Mouse (Mus musculus): ENCODE measurements around the gene 6430628N08Rik. TPM values are rescaled to one million over a fixed set of nuclear protein-coding genes. Genes with fewer than 3 reads are reported as not detected.
A peak's percentile ranks its signal among the peaks of the same experiment; 100 is the strongest.

6430628N08Rik gene
- polyA plus RNA-seq (2015; fragmentation: Nextera tagmentation; extraction: Ambion mirVana), result not detected in 2 replicates

GRCm38 (mm10) chr4:115890553-115890952 is at the start of gene 6430628N08Rik:
TSS of gene 6430628N08Rik (plus strand) at chr4:115890665.
- H3K9ac ChIP-seq, result no peak within 1 kb of the TSS
- H3K27ac ChIP-seq, result no peak within 1 kb of the TSS
- no peak within 1 kb of the TSS for H3K4me3 ChIP-seq (replicated peaks)
- H3K36me3 ChIP-seq, result no peaks in the 10 kb centered on the region
- DNase-seq, result no peak
- ATAC-seq (ENCODE audit: low read depth), result no peak
- no peaks in the 10 kb centered on the region; the same call in 1 of the 2 replicates for H3K4me1 ChIP-seq (replicated peaks)
- peak within 1 kb of the TSS; percentile 41 for H3K4me2 ChIP-seq
- 3% methylated on average over 31 of the region's 31 CpGs for whole genome bisulfite sequencing (ENCODE audit: insufficient replicate concordance)
- no peaks in the 10 kb centered on the region for H3K9me3 ChIP-seq (replicated peaks)
- peaks cover 74% of the 10 kb centered on the region for H3K27me3 ChIP-seq

DNA sequence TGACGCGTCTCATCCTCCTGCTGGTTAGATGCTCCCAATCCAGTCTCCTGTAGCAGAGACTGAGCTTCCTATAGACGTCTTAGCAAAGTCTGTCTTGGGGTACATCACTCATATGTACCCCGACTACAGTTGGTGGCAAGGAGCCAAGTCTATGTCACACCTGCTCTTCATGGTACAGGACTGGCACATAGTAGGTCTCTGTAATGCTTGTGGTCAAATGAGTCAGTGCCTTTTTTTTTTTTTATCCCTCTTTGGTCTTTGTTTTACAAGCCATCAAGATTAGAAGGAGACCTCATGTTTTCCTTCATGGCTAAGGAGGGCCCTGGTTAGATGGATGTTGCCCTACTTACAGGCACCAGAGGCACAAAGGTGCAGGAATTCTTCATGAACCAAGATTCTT is 49.6 kb upstream of the 6430628N08Rik start:
- H3K4me3 ChIP-seq (replicated peaks), result peak overlapping the region; percentile 80
- DNase-seq (no peak), ATAC-seq (ENCODE audit: low read depth) (no peak)
- WGBS (ENCODE audit: insufficient replicate concordance), result 85% methylated on average over 4 of the region's 4 CpGs
- H3K9me3 ChIP-seq (replicated peaks), result no peaks in the 10 kb centered on the region
- H3K27ac ChIP-seq, result no peak overlapping the region; the same call in 1 of the 2 replicates
- H3K9ac ChIP-seq, result 0 out of 2 replicates have a peak overlapping the region, but pooled peaks have one; percentile 2
- H3K27me3 ChIP-seq, result no peaks in the 10 kb centered on the region
- H3K36me3 ChIP-seq, result peaks cover 44% of the 10 kb centered on the region
- peak overlapping the region; percentile 74 for H3K4me2 ChIP-seq
- H3K4me1 ChIP-seq (replicated peaks), result peaks cover 92% of the 10 kb centered on the region

- Histone ChIP-seq H3K4me1 (replicated peaks) (peaks cover 98% of the 10 kb centered on the region), H3K4me2 (no peak overlapping the region), H3K9ac (peak overlapping the region; percentile 33; the same call in 1 of the 2 replicates), H3K9me3 (replicated peaks) (no peaks in the 10 kb centered on the region), H3K27me3 (no peaks in the 10 kb centered on the region), H3K4me3 (replicated peaks) (no peak overlapping the region), H3K36me3 (peaks cover 61% of the 10 kb centered on the region), H3K27ac (peak overlapping the region; percentile 97)
- WGBS (ENCODE audit: insufficient replicate concordance), result 63% methylated on average over 2 of the region's 2 CpGs
- no peak for DNase-seq
- ATAC-seq (ENCODE audit: low read depth), result no peak
These were observed 43.8 kb upstream of the 6430628N08Rik start for GRCm38 (mm10) chr4:115846656-115847055.

DNA sequence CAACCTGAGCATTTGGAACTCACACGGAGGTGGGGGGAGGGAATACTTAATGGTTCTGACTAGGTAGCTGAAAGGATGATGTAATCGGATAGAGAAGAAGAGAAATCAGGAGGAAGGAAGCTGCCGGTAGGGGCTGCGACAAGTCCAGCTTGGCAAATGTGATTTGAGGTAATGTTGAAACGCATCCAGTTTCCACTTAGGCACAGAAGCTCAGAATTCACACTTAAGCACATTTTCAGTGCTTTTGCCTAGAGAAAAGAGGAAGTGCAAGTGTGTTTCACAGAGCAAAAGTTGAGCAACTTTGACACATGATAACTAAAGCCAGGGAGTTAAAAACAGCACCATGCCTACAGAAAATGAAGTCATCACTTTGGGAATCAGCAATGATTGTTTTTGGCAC is 43.1 kb upstream of the 6430628N08Rik start:
- ATAC-seq (ENCODE audit: low read depth) (no peak), DNase-seq (peak; percentile 17)
- no peaks in the 10 kb centered on the region for H3K27me3 ChIP-seq
- peak overlapping the region; percentile 97 for H3K27ac ChIP-seq
- peak overlapping the region; percentile 73 for H3K9ac ChIP-seq
- peak overlapping the region; percentile 68 for H3K4me2 ChIP-seq
- H3K36me3 ChIP-seq, result peaks cover 61% of the 10 kb centered on the region
- 21% methylated on average over 5 of the region's 5 CpGs for WGBS (ENCODE audit: insufficient replicate concordance)
- peaks cover 99% of the 10 kb centered on the region for H3K4me1 ChIP-seq (replicated peaks)
- H3K9me3 ChIP-seq (replicated peaks), result no peaks in the 10 kb centered on the region
- H3K4me3 ChIP-seq (replicated peaks), result no peak overlapping the region

DNA sequence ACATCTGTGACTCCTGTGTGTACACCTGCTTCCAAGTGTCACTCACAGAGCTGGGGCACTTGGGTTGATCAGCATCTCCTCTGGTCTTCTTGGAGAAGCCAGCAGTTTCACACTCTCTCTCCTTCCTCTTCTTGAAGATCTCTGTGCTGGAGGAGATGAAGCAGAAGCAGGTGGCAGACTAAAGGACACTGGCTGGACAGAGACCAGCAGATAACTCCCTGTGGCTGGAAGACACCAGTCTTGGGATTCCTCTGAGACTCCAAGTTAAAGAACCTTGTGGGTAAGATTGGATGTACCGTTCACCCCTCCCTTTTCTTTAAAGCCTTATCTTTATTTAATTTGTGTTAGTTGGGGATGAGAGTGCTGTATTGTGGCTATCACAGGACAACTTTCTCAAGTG is 42.4 kb upstream of the 6430628N08Rik start:
- Histone ChIP-seq H3K4me1 (replicated peaks) (peaks cover 94% of the 10 kb centered on the region), H3K9me3 (replicated peaks) (no peaks in the 10 kb centered on the region), H3K36me3 (peaks cover 62% of the 10 kb centered on the region), H3K4me3 (replicated peaks) (0 out of 2 replicates have a peak overlapping the region, but pooled peaks have one; percentile 10), H3K4me2 (peak overlapping the region; percentile 68), H3K27me3 (no peaks in the 10 kb centered on the region), H3K9ac (peak overlapping the region; percentile 73), H3K27ac (peak overlapping the region; percentile 97)
- peak; percentile 18 for DNase-seq
- 10% methylated on average over 1 of the region's 1 CpGs for WGBS (ENCODE audit: insufficient replicate concordance)
- 0 out of 2 replicates have a peak, but pooled peaks have one; percentile 6 for ATAC-seq (ENCODE audit: low read depth)

- Histone ChIP-seq H3K27me3 (no peaks in the 10 kb centered on the region), H3K4me2 (peak overlapping the region; percentile 68), H3K36me3 (peaks cover 60% of the 10 kb centered on the region), H3K9ac (peak overlapping the region; percentile 73), H3K9me3 (replicated peaks) (no peaks in the 10 kb centered on the region), H3K27ac (peak overlapping the region; percentile 97), H3K4me1 (replicated peaks) (peaks cover 89% of the 10 kb centered on the region), H3K4me3 (replicated peaks) (peak overlapping the region; percentile 33)
- ATAC-seq (ENCODE audit: low read depth) (peak; percentile 99), DNase-seq (peak; percentile 86)
- WGBS (ENCODE audit: insufficient replicate concordance), result 7% methylated on average over 8 of the region's 8 CpGs
These were observed 41.3 kb upstream of the 6430628N08Rik start for GRCm38 (mm10) chr4:115848990-115849677.

DNA sequence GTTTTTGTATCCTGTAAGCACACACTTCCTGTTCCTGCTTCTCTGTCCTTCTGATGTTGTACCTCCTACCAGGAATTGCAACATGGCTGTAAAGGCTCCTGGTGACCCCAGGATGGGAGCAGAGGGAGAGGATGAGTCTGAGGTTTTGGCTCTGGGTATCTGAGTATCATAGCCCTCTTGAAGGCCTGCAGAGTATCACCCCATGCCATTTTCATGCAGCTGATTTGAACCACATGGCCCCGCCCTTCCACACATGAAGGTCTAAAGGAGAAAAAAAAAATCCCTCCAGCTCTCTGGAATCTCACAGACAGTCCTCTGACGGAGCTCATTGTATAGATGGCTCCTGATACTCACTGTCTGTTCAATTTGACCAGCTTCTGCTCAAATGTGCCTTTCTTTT is 40.4 kb upstream of the 6430628N08Rik start:
- peak overlapping the region; percentile 33 for H3K4me3 ChIP-seq (replicated peaks)
- no peaks in the 10 kb centered on the region for H3K27me3 ChIP-seq
- 47% methylated on average over 2 of the region's 2 CpGs for WGBS (ENCODE audit: insufficient replicate concordance)
- H3K4me2 ChIP-seq, result peak overlapping the region; percentile 68
- peaks cover 89% of the 10 kb centered on the region for H3K4me1 ChIP-seq (replicated peaks)
- H3K9ac ChIP-seq, result peak overlapping the region; percentile 65
- DNase-seq, result peak; percentile 50
- H3K36me3 ChIP-seq, result peaks cover 64% of the 10 kb centered on the region
- H3K9me3 ChIP-seq (replicated peaks), result no peaks in the 10 kb centered on the region
- peak; percentile 35 for ATAC-seq (ENCODE audit: low read depth)
- H3K27ac ChIP-seq, result peak overlapping the region; percentile 97

- Histone ChIP-seq H3K36me3 (peaks cover 66% of the 10 kb centered on the region), H3K4me2 (no peak overlapping the region), H3K27me3 (no peaks in the 10 kb centered on the region), H3K9ac (peak overlapping the region; percentile 65), H3K4me3 (replicated peaks) (no peak overlapping the region), H3K4me1 (replicated peaks) (peaks cover 89% of the 10 kb centered on the region), H3K27ac (peak overlapping the region; percentile 97), H3K9me3 (replicated peaks) (no peaks in the 10 kb centered on the region)
- 79% methylated on average over 2 of the region's 2 CpGs for WGBS (ENCODE audit: insufficient replicate concordance)
- ATAC-seq (ENCODE audit: low read depth) (no peak), DNase-seq (no peak)
These were observed 39.8 kb upstream of the 6430628N08Rik start for GRCm38 (mm10) chr4:115850631-115851030.

GRCm38 (mm10) chr4:115851569-115851968 is 38.9 kb upstream of the 6430628N08Rik start:
- 84% methylated on average over 6 of the region's 6 CpGs for WGBS (ENCODE audit: insufficient replicate concordance)
- Histone ChIP-seq H3K9me3 (replicated peaks) (no peaks in the 10 kb centered on the region), H3K36me3 (peaks cover 66% of the 10 kb centered on the region), H3K4me3 (replicated peaks) (no peak overlapping the region), H3K4me2 (no peak overlapping the region), H3K27me3 (no peaks in the 10 kb centered on the region), H3K9ac (no peak overlapping the region), H3K4me1 (replicated peaks) (peaks cover 89% of the 10 kb centered on the region), H3K27ac (peak overlapping the region; percentile 97)
- ATAC-seq (ENCODE audit: low read depth) (no peak), DNase-seq (no peak)

DNA sequence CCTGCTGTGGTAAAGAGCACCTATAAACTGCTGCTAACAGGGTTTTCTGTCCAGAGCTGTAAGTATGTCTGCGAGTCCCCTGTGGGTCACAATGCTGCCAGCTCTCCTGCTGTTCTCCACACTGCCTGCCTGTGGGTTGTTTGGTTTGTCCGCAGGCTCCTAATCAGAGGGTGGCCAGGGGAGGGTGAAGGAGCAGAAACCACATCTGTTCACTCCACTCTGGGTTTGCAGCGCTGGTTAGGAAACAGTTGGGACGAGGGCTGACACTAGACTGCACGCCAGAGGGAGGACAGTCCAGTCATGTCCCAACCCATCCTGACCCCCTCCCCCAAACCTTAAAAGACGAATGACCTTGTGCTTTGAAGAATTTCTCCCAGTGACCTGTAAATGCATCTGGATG is 35.4 kb upstream of the 6430628N08Rik start:
- H3K9me3 ChIP-seq (replicated peaks), result no peaks in the 10 kb centered on the region
- H3K9ac ChIP-seq, result peak overlapping the region; percentile 62
- ATAC-seq (ENCODE audit: low read depth) (peak; percentile 13; the same call in 1 of the 2 replicates), DNase-seq (peak; percentile 33)
- peak overlapping the region; percentile 93 for H3K27ac ChIP-seq
- H3K4me1 ChIP-seq (replicated peaks), result peaks cover 85% of the 10 kb centered on the region
- 23% methylated on average over 6 of the region's 6 CpGs for WGBS (ENCODE audit: insufficient replicate concordance)
- peaks cover 91% of the 10 kb centered on the region for H3K36me3 ChIP-seq
- no peak overlapping the region for H3K4me3 ChIP-seq (replicated peaks)
- no peaks in the 10 kb centered on the region for H3K27me3 ChIP-seq
- peak overlapping the region; percentile 33 for H3K4me2 ChIP-seq

DNA sequence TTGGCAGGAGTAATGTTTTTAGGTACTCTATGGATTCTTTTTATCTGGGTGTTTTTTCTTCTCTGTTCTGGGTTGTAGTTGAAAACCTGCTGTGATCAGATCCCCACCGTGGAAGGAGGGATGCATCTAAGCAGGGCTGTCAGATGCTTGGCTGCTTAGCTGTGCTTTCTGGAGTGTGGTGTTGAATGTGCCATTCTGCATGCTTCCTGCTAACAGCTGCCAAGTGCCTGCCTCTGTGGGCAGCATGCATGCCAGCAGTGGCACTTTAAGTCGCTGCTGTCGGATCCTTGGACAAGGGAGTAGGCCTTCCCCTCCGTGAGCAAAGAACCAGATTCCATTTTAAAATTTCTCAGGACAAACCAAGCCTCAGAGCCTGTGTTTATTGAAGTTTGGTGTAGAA is 34.9 kb upstream of the 6430628N08Rik start:
- peak overlapping the region; percentile 62 for H3K4me2 ChIP-seq
- H3K27ac ChIP-seq, result peak overlapping the region; percentile 93
- WGBS (ENCODE audit: insufficient replicate concordance), result 69% methylated on average over 4 of the region's 4 CpGs
- H3K36me3 ChIP-seq, result peaks cover 91% of the 10 kb centered on the region
- H3K9ac ChIP-seq, result peak overlapping the region; percentile 62
- no peak for ATAC-seq (ENCODE audit: low read depth)
- no peaks in the 10 kb centered on the region for H3K27me3 ChIP-seq
- H3K4me3 ChIP-seq (replicated peaks), result peak overlapping the region; percentile 24
- peaks cover 79% of the 10 kb centered on the region for H3K4me1 ChIP-seq (replicated peaks)
- DNase-seq, result no peak
- no peaks in the 10 kb centered on the region for H3K9me3 ChIP-seq (replicated peaks)
